Mouse (Mus musculus): ENCODE data around the gene Ppp1r16b.

DNA sequence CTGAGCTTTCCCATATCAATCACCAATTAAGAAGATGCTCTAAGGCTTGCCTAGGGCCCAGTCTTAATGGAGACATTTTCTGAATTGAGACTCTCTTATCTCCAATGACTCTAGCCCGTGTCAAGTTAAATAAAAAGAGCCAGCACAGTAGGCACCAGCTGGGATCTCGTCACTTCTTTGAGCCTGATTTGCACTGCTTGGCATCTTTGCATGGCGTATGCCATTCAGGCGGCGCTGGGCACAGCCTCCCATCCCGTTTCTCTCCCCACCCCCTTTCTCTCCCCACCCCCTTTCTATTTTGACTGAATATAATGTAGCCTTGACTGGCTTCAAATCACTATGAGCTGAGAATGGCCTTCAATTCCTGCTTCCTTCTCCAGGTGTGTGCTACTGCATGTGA is 16.5 kb downstream of the Ppp1r16b start:
- no peak for TF ChIP-seq POLR2AphosphoS2 (IDR thresholded peaks at IDR 0.05; ENCODE audit: low read length)
- TF ChIP-seq EP300 (IDR thresholded peaks at IDR 0.05; ENCODE audit: low read depth in 1 of 2, low read length in 2 of 2): no peak
- no peak for TF ChIP-seq TAL1 (IDR thresholded peaks at IDR 0.05; ENCODE audit: low read length)
- TF ChIP-seq CTCF (IDR thresholded peaks at IDR 0.05 in 2 of 3, conservative IDR thresholded peaks at IDR 0.05 in 1 of 3; ENCODE audit: control insufficient read depth in 1 of 3, insufficient read depth in 1 of 3, low read depth in 2 of 3, low read length in 3 of 3, poor library complexity in 1 of 3, severe bottlenecking in 1 of 3): no peak
- no peak for TF ChIP-seq MAFK (IDR thresholded peaks at IDR 0.05; ENCODE audit: borderline replicate concordance, low read depth, low read length)
